Mouse (Mus musculus) G1E (cell line): Measurements from ENCODE around the gene Elmo3. TPM values are rescaled to one million over a fixed set of nuclear protein-coding genes. Genes with fewer than 3 reads are reported as not detected.

ENCODE experiments used
- ATAC-seq: 2 replicates; pipeline ENCODE4 v1.8.0; 2016; ENCODE audit warnings: mild to moderate bottlenecking; ENCODE audit not compliant: insufficient number of reproducible peaks, poor library complexity, low FRiP score, severe bottlenecking; ENCODE audit errors: extremely low read depth
- DNase-seq: peaks from one replicate; pipeline ENCODE4 v3.0.0; 2012; ENCODE audit warnings: low spot score
- H3K27me3 ChIP-seq: 2 replicates; pipeline ENCODE4 v1.6.1; 2012; ENCODE audit warnings: mild to moderate bottlenecking, low read length, inconsistent platforms; ENCODE audit not compliant: insufficient read depth
- H3K36me3 ChIP-seq: replicated peaks from 2 replicates; pipeline ENCODE3; 2012; ENCODE audit warnings: mild to moderate bottlenecking, inconsistent platforms
- H3K4me1 ChIP-seq: 2 replicates; pipeline ENCODE4 v1.6.1; 2012; ENCODE audit warnings: low read depth, low read length, inconsistent platforms, mixed read lengths; ENCODE audit not compliant: insufficient read depth
- H3K4me3 ChIP-seq: 2 replicates; pipeline ENCODE4 v1.5.1; 2012; ENCODE audit warnings: low read depth, mild to moderate bottlenecking, inconsistent platforms, low read length, moderate library complexity, mixed read lengths
- H3K9me3 ChIP-seq: replicated peaks from 2 replicates; pipeline ENCODE4 v1.6.1; 2012; ENCODE audit warnings: inconsistent platforms
- CTCF ChIP-seq: IDR thresholded peaks from 2 replicates; pipeline ENCODE4 v1.5.1; 2012; ENCODE audit warnings: low read depth, low read length, inconsistent platforms, mixed read lengths
- GATA1 ChIP-seq: IDR thresholded peaks from 2 replicates; pipeline ENCODE4 v1.6.1; 2012; ENCODE audit warnings: borderline replicate concordance, low read length, inconsistent platforms, mixed read lengths
- GATA2 ChIP-seq: IDR thresholded peaks from 2 replicates; pipeline ENCODE4 v1.6.1; 2012; ENCODE audit warnings: low read depth, low read length, inconsistent platforms, borderline replicate concordance
- POLR2AphosphoS5 ChIP-seq: IDR thresholded peaks from 2 replicates; pipeline ENCODE4 v1.6.1; 2012; ENCODE audit warnings: low read depth, low read length, inconsistent platforms; ENCODE audit not compliant: insufficient replicate concordance
- TAL1 ChIP-seq: conservative IDR thresholded peaks from 2 replicates; pipeline ENCODE4 v1.6.1; 2012; ENCODE audit warnings: low read depth, low read length, inconsistent platforms, mixed read lengths
- polyA plus RNA-seq: library from polyadenylated mRNA; stranded (reverse); fragments of >175 nt; gene quantifications from 2 replicates; pipeline ENCODE4 v1.2.3, GENCODE M21; 2012
- total RNA-seq, 2 experiments: library from RNA; stranded (forward) in 1 of 2; stranded (reverse) in 1 of 2; fragments of 200-1000 nt in 1 of 2; fragments of >200 nt in 1 of 2; fragmentation: Nextera tagmentation in 1 of 2; gene quantifications; 2 replicates each; pipeline ENCODE4 v1.2.3; 2014 to 2017

Gene Elmo3
- total and polyA plus RNA-seq, 3 experiments: 0.49 to 2.2 (median 0.76) TPM

- TF ChIP-seq CTCF (no peak), GATA2 (no peak), POLR2AphosphoS5 (no peak)
- Histone ChIP-seq H3K4me1 (peaks cover 76% of the 10 kb centered on the region), H3K36me3 (peaks cover 31% of the 10 kb centered on the region), H3K4me3 (peak overlapping the region; percentile 67; the same call in 1 of the 2 replicates), H3K9me3 (peaks cover 10% of the 10 kb centered on the region), H3K27me3 (peaks cover 25% of the 10 kb centered on the region)
- ATAC-seq: no peak
- no peak for DNase-seq
Measured at GRCm38 (mm10) chr8:105268342-105269074, 36.9 kb upstream of the Elmo3 start.

GRCm38 (mm10) chr8:105269075-105269458 is 36.3 kb upstream of the Elmo3 start:
- no peak for ATAC-seq
- Histone ChIP-seq H3K27me3 (peaks cover 25% of the 10 kb centered on the region), H3K36me3 (peaks cover 31% of the 10 kb centered on the region), H3K9me3 (peaks cover 10% of the 10 kb centered on the region), H3K4me3 (peak overlapping the region; percentile 67), H3K4me1 (peaks cover 70% of the 10 kb centered on the region)
- TF ChIP-seq TAL1 (no peak), POLR2AphosphoS5 (no peak), CTCF (no peak), GATA1 (no peak), GATA2 (no peak)
- DNase-seq: no peak

- DNase-seq (peak; percentile 67), ATAC-seq (0 out of 2 replicates have a peak, but pooled peaks have one; percentile 36)
- Histone ChIP-seq H3K36me3 (peaks cover 31% of the 10 kb centered on the region), H3K4me1 (peaks cover 69% of the 10 kb centered on the region), H3K4me3 (peak within 1 kb of the TSS; percentile 67), H3K9me3 (peaks cover 10% of the 10 kb centered on the region), H3K27me3 (peaks cover 25% of the 10 kb centered on the region)
- TF ChIP-seq CTCF: no peak
- TF ChIP-seq POLR2AphosphoS5: no peak
- TF ChIP-seq TAL1: no peak
- no peak for TF ChIP-seq GATA1
- TF ChIP-seq GATA2: no peak
Measured at GRCm38 (mm10) chr8:105269461-105269947, 35.9 kb upstream of the Elmo3 start, which contains the start of gene Hsf4. Gene Hsf4 (plus strand): TSS chr8:105269801.

GRCm38 (mm10) chr8:105270101-105270915 is 35.1 kb upstream of the Elmo3 start:
- DNase-seq (no peak), ATAC-seq (no peak)
- Histone ChIP-seq H3K4me1 (peaks cover 64% of the 10 kb centered on the region), H3K27me3 (peaks cover 31% of the 10 kb centered on the region), H3K36me3 (peaks cover 31% of the 10 kb centered on the region), H3K9me3 (peaks cover 10% of the 10 kb centered on the region), H3K4me3 (peak overlapping the region; percentile 67; the same call in 1 of the 2 replicates)
- TF ChIP-seq GATA2 (no peak), TAL1 (no peak)

- Histone ChIP-seq H3K36me3 (peaks cover 31% of the 10 kb centered on the region), H3K4me3 (no peak overlapping the region), H3K27me3 (peaks cover 35% of the 10 kb centered on the region), H3K4me1 (peaks cover 64% of the 10 kb centered on the region), H3K9me3 (peaks cover 10% of the 10 kb centered on the region)
- no peak for TF ChIP-seq GATA1
- no peak for TF ChIP-seq POLR2AphosphoS5
- no peak for TF ChIP-seq TAL1
- no peak for TF ChIP-seq GATA2
- TF ChIP-seq CTCF: no peak
- ATAC-seq: no peak
- DNase-seq: no peak
Measured at GRCm38 (mm10) chr8:105270916-105271186, 34.5 kb upstream of the Elmo3 start.

GRCm38 (mm10) chr8:105275387-105275786 is 30.0 kb upstream of the Elmo3 start:
- DNase-seq (no peak), ATAC-seq (no peak)
- H3K4me3 ChIP-seq: no peak overlapping the region; the same call in 1 of the 2 replicates
- no peaks in the 10 kb centered on the region; the same call in 1 of the 2 replicates for H3K9me3 ChIP-seq
- H3K36me3 ChIP-seq: peaks cover 17% of the 10 kb centered on the region
- TF ChIP-seq POLR2AphosphoS5: no peak
- peaks cover 51% of the 10 kb centered on the region for H3K27me3 ChIP-seq
- H3K4me1 ChIP-seq: peaks cover 52% of the 10 kb centered on the region
